Mouse (Mus musculus) embryonic facial prominence, embryonic 13.5 days (tissue): ENCODE data around the gene Natd1. TPM values are rescaled to one million over a fixed set of nuclear protein-coding genes. Genes with fewer than 3 reads are reported as not detected.

Source experiments
- ATAC-seq: fragments of 200-750 bp; cut with Nextera tagmentation; 2 replicates; pipeline ENCODE4 v1.8.0; 2017; ENCODE audit warnings: low read depth; ENCODE audit not compliant: insufficient number of reproducible peaks, insufficient read depth, low FRiP score, low TSS enrichment
- H3K27ac ChIP-seq: fragments of 300-500 bp; sonication (generic); 2 replicates; pipeline ENCODE4 v1.5.1; 2015; ENCODE audit warnings: moderate library complexity, mild to moderate bottlenecking, inconsistent platforms
- H3K27me3 ChIP-seq: fragments of 300-500 bp; sonication (generic); 2 replicates; pipeline ENCODE4 v1.6.1; 2015; ENCODE audit warnings: mild to moderate bottlenecking, inconsistent platforms
- H3K36me3 ChIP-seq: fragments of 300-500 bp; sonication (generic); 2 replicates; pipeline ENCODE4 v1.6.1; 2015; ENCODE audit warnings: mild to moderate bottlenecking, inconsistent platforms
- H3K4me1 ChIP-seq: fragments of 300-500 bp; sonication (generic); 2 replicates; pipeline ENCODE4 v1.6.1; 2015; ENCODE audit warnings: inconsistent platforms
- H3K4me2 ChIP-seq: fragments of 300-500 bp; sonication (generic); 2 replicates; pipeline ENCODE4 v1.6.1; 2015; ENCODE audit warnings: moderate library complexity, mild to moderate bottlenecking, inconsistent platforms
- H3K4me3 ChIP-seq: fragments of 300-500 bp; sonication (generic); 2 replicates; pipeline ENCODE4 v1.5.1; 2015; ENCODE audit warnings: mild to moderate bottlenecking, inconsistent platforms
- H3K9ac ChIP-seq: fragments of 300-500 bp; sonication (generic); 2 replicates; pipeline ENCODE4 v1.6.1; 2015; ENCODE audit warnings: mild to moderate bottlenecking, inconsistent platforms
- H3K9me3 ChIP-seq: fragments of 300-500 bp; sonication (generic); 2 replicates; pipeline ENCODE4 v1.6.1; 2016; ENCODE audit warnings: inconsistent platforms
- WGBS: fragments of 180-500 bp; shearing (Covaris S2); methylation state at CpG from one replicate; pipeline ENCODE4 v1.1.7; 2015; ENCODE audit warnings: mixed read lengths; 5-methylcytosine and 5-hydroxymethylcytosine counted together
- polyA plus RNA-seq: library from polyadenylated mRNA; unstranded; fragments of >200 nt; fragmentation: Nextera tagmentation; extraction: Ambion mirVana; gene quantifications from 2 replicates; pipeline ENCODE4 v1.2.1, GENCODE M21; 2015

Gene Natd1
- polyA plus RNA-seq, 1 experiment from 2014 or later = 20.0 TPM

GRCm38 (mm10) chr11:60942263-60943015 is 27.9 kb upstream of the Natd1 start:
- H3K4me2 ChIP-seq = no peak overlapping the region
- no peaks in the 10 kb centered on the region for H3K9me3 ChIP-seq
- ATAC-seq = no peak
- no peak overlapping the region for H3K4me3 ChIP-seq
- H3K27me3 ChIP-seq = no peaks in the 10 kb centered on the region
- peaks cover 19% of the 10 kb centered on the region for H3K4me1 ChIP-seq
- 87% methylated on average over 9 of the region's 9 CpGs for WGBS
- H3K9ac ChIP-seq = no peak overlapping the region
- H3K27ac ChIP-seq = no peak overlapping the region
- peaks cover 57% of the 10 kb centered on the region for H3K36me3 ChIP-seq

GRCm38 (mm10) chr11:60941370-60941769 is 26.8 kb upstream of the Natd1 start:
- Histone ChIP-seq H3K4me1 (peaks cover 26% of the 10 kb centered on the region), H3K36me3 (peaks cover 46% of the 10 kb centered on the region), H3K4me3 (no peak overlapping the region), H3K27ac (peak overlapping the region; percentile 44; the same call in 1 of the 2 replicates), H3K9me3 (no peaks in the 10 kb centered on the region), H3K9ac (no peak overlapping the region), H3K4me2 (no peak overlapping the region), H3K27me3 (no peaks in the 10 kb centered on the region)
- peak; percentile 54; the same call in 1 of the 2 replicates for ATAC-seq
- WGBS = 26% methylated on average over 9 of the region's 9 CpGs

GRCm38 (mm10) chr11:60940501-60940900 is 26.0 kb upstream of the Natd1 start:
- no peaks in the 10 kb centered on the region for H3K9me3 ChIP-seq
- H3K4me2 ChIP-seq = no peak overlapping the region
- H3K36me3 ChIP-seq = peaks cover 37% of the 10 kb centered on the region
- no peak for ATAC-seq
- H3K9ac ChIP-seq = peak overlapping the region; percentile 23; the same call in 1 of the 2 replicates
- H3K27me3 ChIP-seq = no peaks in the 10 kb centered on the region
- H3K4me3 ChIP-seq = no peak overlapping the region
- H3K27ac ChIP-seq = 0 out of 2 replicates have a peak overlapping the region, but pooled peaks have one; percentile 44
- 81% methylated on average over 5 of the region's 5 CpGs for WGBS
- peaks cover 32% of the 10 kb centered on the region for H3K4me1 ChIP-seq

- Histone ChIP-seq H3K27me3 (no peaks in the 10 kb centered on the region), H3K4me3 (no peak overlapping the region), H3K27ac (no peak overlapping the region), H3K4me1 (peaks cover 37% of the 10 kb centered on the region), H3K36me3 (peaks cover 27% of the 10 kb centered on the region), H3K9ac (no peak overlapping the region), H3K4me2 (no peak overlapping the region), H3K9me3 (no peaks in the 10 kb centered on the region)
- ATAC-seq = no peak
- WGBS = 86% methylated on average over 3 of the region's 3 CpGs
Observed at GRCm38 (mm10) chr11:60939487-60939886, 24.9 kb upstream of the Natd1 start.

- no peak overlapping the region for H3K27ac ChIP-seq
- no peak overlapping the region for H3K4me2 ChIP-seq
- peaks cover 53% of the 10 kb centered on the region for H3K4me1 ChIP-seq
- H3K4me3 ChIP-seq = no peak overlapping the region
- peaks cover 11% of the 10 kb centered on the region for H3K36me3 ChIP-seq
- H3K27me3 ChIP-seq = no peaks in the 10 kb centered on the region
- no peak for ATAC-seq
- no peaks in the 10 kb centered on the region for H3K9me3 ChIP-seq
- H3K9ac ChIP-seq = no peak overlapping the region
- WGBS = 83% methylated on average over 3 of the region's 3 CpGs
Observed at GRCm38 (mm10) chr11:60937611-60938010, 23.1 kb upstream of the Natd1 start.

GRCm38 (mm10) chr11:60935975-60936373 is 21.4 kb upstream of the Natd1 start:
- H3K4me1 ChIP-seq = peaks cover 49% of the 10 kb centered on the region
- WGBS = 67% methylated on average over 4 of the region's 4 CpGs
- ATAC-seq = no peak

GRCm38 (mm10) chr11:60935326-60935974 is 20.9 kb upstream of the Natd1 start:
- no peak overlapping the region for H3K27ac ChIP-seq
- H3K4me2 ChIP-seq = 0 out of 2 replicates have a peak overlapping the region, but pooled peaks have one; percentile 0
- 72% methylated on average over 7 of the region's 7 CpGs for WGBS
- 0 out of 2 replicates have a peak, but pooled peaks cover 2% of the 10 kb centered on the region for H3K36me3 ChIP-seq
- no peaks in the 10 kb centered on the region for H3K9me3 ChIP-seq
- peaks cover 52% of the 10 kb centered on the region for H3K4me1 ChIP-seq
- no peaks in the 10 kb centered on the region for H3K27me3 ChIP-seq
- no peak for ATAC-seq
- 0 out of 2 replicates have a peak overlapping the region, but pooled peaks have one; percentile 32 for H3K9ac ChIP-seq
- H3K4me3 ChIP-seq = no peak overlapping the region

More at GRCm38 (mm10) chr11:60935975-60936373, 21.4 kb upstream of the Natd1 start:
- Histone ChIP-seq H3K4me3 (no peak overlapping the region), H3K4me2 (0 out of 2 replicates have a peak overlapping the region, but pooled peaks have one; percentile 0), H3K27me3 (no peaks in the 10 kb centered on the region), H3K9ac (0 out of 2 replicates have a peak overlapping the region, but pooled peaks have one; percentile 32), H3K36me3 (0 out of 2 replicates have a peak, but pooled peaks cover 2% of the 10 kb centered on the region), H3K27ac (no peak overlapping the region), H3K9me3 (no peaks in the 10 kb centered on the region)

GRCm38 (mm10) chr11:60934795-60935194 is 20.2 kb upstream of the Natd1 start:
- 87% methylated on average over 2 of the region's 2 CpGs for WGBS
- peaks cover 55% of the 10 kb centered on the region for H3K4me1 ChIP-seq
- no peak overlapping the region for H3K4me2 ChIP-seq
- H3K4me3 ChIP-seq = no peak overlapping the region
- no peak for ATAC-seq
- H3K9ac ChIP-seq = no peak overlapping the region
- no peak overlapping the region for H3K27ac ChIP-seq
- H3K36me3 ChIP-seq = 0 out of 2 replicates have a peak, but pooled peaks cover 2% of the 10 kb centered on the region
- no peaks in the 10 kb centered on the region for H3K9me3 ChIP-seq
- no peaks in the 10 kb centered on the region for H3K27me3 ChIP-seq

- peak overlapping the region; percentile 91 for H3K4me2 ChIP-seq
- no peaks in the 10 kb centered on the region for H3K9me3 ChIP-seq
- H3K36me3 ChIP-seq = 0 out of 2 replicates have a peak, but pooled peaks cover 2% of the 10 kb centered on the region
- no peak for ATAC-seq
- H3K27me3 ChIP-seq = no peaks in the 10 kb centered on the region
- no peak overlapping the region for H3K27ac ChIP-seq
- 71% methylated on average over 10 of the region's 10 CpGs for WGBS
- H3K4me1 ChIP-seq = peaks cover 55% of the 10 kb centered on the region
- peak overlapping the region; percentile 94 for H3K4me3 ChIP-seq
- H3K9ac ChIP-seq = peak overlapping the region; percentile 90
Observed at GRCm38 (mm10) chr11:60933178-60933930, 18.8 kb upstream of the Natd1 start.

GRCm38 (mm10) chr11:60932503-60933020 is 18.0 kb upstream of the Natd1 start:
- no peaks in the 10 kb centered on the region for H3K27me3 ChIP-seq
- 8% methylated on average over 7 of the region's 7 CpGs for WGBS
- peak overlapping the region; percentile 94 for H3K4me3 ChIP-seq
- peak overlapping the region; percentile 65 for H3K27ac ChIP-seq
- H3K9ac ChIP-seq = peak overlapping the region; percentile 90
- H3K4me1 ChIP-seq = peaks cover 57% of the 10 kb centered on the region
- no peaks in the 10 kb centered on the region for H3K9me3 ChIP-seq
- H3K4me2 ChIP-seq = peak overlapping the region; percentile 91
- 0 out of 2 replicates have a peak, but pooled peaks cover 2% of the 10 kb centered on the region for H3K36me3 ChIP-seq
- 0 out of 2 replicates have a peak, but pooled peaks have one; percentile 4 for ATAC-seq
